Mouse (Mus musculus) embryonic facial prominence, embryonic 14.5 days (tissue): ENCODE results near the gene Nrk. TPM values are rescaled to one million over a fixed set of nuclear protein-coding genes. Genes with fewer than 3 reads are reported as not detected.

Source experiments
- polyA plus RNA-seq: library from polyadenylated mRNA; unstranded; fragments of >200 nt; fragmentation: Nextera tagmentation; extraction: Ambion mirVana; gene quantifications from 2 replicates; pipeline ENCODE4 v1.2.1, GENCODE M21; 2014

Nrk gene
- polyA plus RNA-seq, 1 experiment from 2014 or later: 104 TPM

Other genes starting within 250 kb of the Nrk start
- gene Serpina7, start 170.8 kb downstream of the Nrk start, polyA plus RNA-seq: not detected in 2 replicates
- not detected in 2 replicates for gene 4930513O06Rik, start 171.8 kb downstream of the Nrk start, polyA plus RNA-seq